Mouse (Mus musculus) bone marrow macrophage, adult 2 months (primary cell): ENCODE data around the gene Impg2.

ENCODE experiments used
- CTCF ChIP-seq: IDR thresholded peaks from 2 replicates; pipeline ENCODE4 v1.5.1; 2012; ENCODE audit warnings: low read depth, mild to moderate bottlenecking, low read length, moderate library complexity
- POLR2A ChIP-seq: IDR thresholded peaks from 2 replicates; pipeline ENCODE4 v1.6.1; 2012; ENCODE audit warnings: mild to moderate bottlenecking, low read depth, low read length, borderline replicate concordance

DNA sequence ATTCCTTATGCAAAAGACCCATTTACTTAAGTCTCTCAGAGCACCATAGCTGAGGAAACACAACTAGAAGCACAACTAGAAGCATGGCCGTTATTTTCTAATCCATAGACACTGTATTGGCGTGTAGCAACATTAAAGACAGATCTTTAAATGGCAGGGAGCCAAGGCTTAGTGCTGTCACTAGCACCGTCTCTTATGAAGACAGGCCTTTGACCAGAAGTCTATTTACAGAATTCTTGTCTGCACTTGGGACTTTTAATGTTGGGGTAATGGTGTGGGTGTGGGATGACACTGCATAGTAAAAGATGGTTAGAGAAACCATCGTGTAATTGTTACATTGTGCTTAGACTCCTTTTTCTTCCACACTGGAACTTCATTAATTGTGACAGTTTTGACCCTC lies 17.2 kb upstream of the Impg2 start:
- TF ChIP-seq CTCF: no peak
- no peak for TF ChIP-seq POLR2A
